Mouse (Mus musculus) MN1 (cell line): ENCODE results near the gene Olfr319.
"Not testable (repeated sequence)": the region's sequence is repeated elsewhere in the genome, so short reads cannot be mapped to it uniquely, and the experiment has no call there.

Source experiments
- DNase-seq: peaks from one replicate; pipeline ENCODE4 v3.0.0-alpha.2; 2016; ENCODE audit warnings: low spot score

The Olfr319 gene

DNA sequence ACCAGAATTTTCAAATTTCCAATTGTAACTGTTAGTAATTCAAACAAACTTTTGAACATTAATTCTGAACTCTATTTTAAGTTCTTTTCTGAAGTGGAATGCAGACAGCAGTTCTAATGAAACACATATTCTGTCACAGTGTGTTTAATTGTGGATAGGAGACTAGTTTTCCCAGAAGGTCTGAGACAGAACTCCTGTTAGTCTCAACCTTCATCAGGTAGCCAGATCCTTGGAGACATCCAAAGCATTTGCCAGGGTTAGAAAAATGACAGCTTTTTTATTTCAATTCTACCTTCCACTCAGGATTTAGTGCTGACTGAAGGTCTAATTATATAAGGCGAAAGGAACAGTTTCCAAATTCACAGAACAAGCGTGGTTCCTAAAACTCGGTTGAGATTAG is at the start of gene Olfr319:
Gene Olfr319, plus strand, starts transcription at position 301 of the 400 bp plus-strand sequence.
- no peak for DNase-seq

DNA sequence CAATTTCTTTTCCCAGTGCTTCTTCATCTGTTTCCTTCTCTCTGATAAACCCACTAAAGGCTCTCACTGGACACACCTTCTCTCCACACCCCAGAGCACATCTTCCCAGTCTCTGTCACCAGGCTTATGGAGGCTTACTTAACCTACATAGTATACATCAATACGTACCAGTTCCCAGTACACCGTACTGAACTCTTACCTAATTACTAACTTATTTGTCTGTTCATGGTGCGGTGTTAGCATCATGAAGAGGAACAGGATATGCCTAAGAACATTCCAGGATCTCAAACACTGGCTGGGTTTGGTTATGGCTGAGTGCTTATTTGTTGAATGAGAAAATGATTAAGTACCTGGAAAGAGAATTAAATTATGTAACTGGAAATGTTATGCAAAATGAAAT is 43.8 kb upstream of the Olfr319 start:
- DNase-seq = no peak

DNA sequence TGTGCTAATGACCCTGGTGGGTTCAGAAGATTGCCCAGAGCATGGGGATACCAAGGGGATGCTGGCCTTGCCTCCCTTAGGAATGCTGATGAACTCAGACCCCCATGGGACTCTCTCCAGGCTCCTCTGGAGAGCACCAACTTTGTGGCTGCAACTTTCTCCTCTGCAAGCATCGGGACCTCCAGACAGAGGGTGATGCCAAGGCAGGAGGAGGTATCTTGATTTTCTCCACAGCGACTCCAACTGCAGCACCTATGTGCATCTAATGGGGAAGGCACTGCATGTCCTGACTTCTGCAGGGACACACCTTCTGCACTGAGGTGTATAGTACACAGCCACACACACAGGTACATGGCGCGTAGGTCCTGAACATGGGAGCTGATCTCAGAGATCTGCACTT is 40.4 kb upstream of the Olfr319 start, which contains the start of gene Olfr322:
Gene Olfr322, plus strand, starts transcription at position 187 of the 400 bp plus-strand sequence.
- no peak for DNase-seq

DNA sequence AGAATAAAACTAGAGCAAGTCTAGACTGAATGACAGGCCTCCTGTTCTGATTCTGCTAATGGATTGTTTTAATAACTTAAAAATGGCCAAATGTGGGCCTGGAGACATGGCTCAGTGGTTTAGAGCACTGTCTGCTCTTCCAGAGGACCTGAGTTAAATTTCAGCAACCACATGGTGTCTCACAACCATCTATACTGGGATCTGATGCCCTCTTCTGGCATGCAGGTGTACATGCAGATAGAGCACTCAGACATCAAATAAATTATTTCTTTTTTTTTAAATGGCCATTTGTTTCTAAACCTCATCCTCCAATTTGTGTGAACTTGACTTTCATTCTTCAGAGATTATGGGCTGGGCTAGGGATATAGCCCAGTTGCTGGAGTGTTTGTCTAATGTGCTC is 29.7 kb upstream of the Olfr319 start:
- peak; percentile 2 for DNase-seq

DNA sequence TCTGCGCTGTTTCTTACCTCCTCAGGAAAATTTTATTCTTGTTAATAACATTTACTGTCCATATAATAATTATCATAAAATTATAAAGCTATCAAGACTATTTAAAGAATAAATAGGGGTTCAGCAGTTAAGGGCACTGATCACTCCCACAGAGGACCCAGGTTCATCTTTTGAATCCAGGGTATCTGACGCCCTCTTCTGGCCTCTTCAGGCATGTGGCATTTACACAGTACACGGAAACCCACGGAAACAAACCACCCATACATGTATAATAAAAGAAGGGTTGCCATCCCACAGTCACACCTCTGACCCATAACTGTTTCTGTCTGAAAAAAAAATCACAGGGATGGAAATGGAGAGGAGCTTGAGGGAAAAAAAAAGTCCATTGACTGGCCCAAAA is 27.1 kb upstream of the Olfr319 start:
- DNase-seq = peak; percentile 3

DNA sequence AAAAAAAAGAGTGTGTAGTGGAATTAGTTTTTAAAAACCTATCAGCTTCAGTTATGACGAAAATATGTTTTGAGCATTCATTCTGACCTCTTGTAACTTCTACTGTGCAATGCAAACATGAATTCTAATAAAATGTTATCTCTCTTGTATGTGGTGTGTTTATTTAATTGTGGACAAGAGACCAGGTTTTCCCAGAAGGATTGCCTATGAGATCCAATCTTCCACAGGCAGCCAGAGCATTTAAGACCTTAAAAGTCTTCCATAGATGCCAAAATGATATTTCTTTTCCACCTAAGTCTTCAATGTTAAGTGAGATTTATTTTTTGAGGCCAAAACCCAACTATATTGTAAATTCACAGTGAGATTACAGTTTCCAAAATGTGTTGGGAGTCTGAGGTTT is 18.2 kb upstream of the Olfr319 start, which contains the start of gene Olfr320:
Gene Olfr320, plus strand, starts transcription at position 301 of the 400 bp plus-strand sequence.
- peak; percentile 1 for DNase-seq

DNA sequence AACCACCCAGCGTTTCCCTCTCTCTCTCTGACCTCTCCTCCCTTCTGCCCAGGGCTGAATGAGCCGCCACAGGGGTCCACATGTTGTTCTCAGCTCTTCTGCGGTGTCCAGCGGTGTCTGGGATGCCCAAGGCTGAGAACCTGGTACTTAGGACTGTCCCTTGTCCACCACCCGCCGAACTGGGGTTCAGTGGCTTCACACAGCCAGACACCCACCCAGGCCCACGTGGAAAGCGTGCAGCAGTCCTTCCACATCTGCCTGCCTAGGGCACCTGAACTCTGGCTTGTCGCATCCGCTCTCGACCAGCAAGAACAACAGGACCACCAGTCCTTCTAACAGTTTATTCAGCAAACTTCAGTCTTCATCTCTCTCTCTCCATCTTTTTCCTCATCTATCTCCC is 10.1 kb downstream of the Olfr319 start:
- no peak for DNase-seq

DNA sequence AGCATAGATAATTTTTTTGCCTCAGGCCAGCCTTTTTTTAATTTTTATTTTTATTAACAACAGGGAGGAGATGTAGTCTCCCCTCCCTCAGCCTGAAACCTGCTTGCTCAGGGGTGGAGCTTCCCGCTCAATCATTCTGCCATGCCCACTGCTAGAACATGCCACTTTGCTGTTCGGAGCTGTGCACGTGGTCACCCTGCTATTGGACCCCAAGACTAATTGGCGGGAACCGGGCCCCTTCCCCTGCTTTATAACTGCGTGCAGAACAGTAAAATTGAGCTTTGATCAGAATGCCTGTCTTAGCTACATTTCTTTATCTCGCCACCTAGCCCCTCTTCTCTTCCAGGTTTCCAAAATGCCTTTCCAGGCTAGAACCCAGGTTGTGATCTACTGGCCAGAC is 18.8 kb downstream of the Olfr319 start:
- not testable (repeated sequence) for DNase-seq

DNA sequence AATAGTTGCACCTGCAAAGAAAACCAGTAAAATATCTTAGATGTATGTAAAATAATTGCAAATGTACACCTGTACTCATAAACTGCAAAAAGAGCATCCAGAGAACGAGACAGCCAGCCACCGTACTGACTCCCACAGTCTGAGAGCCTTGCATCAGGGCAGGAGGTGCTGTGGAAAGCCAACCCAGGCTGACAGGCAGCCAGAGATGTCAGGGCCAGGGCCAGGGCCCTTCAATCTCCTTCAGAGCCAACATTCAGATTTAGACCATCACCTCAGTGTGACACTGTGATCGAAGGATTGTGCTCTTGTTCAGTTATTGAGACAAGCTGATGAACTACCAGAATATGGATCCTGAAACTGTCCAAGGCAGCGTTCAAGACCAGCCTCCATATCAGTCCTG is 20.7 kb downstream of the Olfr319 start:
- DNase-seq = peak; percentile 6

DNA sequence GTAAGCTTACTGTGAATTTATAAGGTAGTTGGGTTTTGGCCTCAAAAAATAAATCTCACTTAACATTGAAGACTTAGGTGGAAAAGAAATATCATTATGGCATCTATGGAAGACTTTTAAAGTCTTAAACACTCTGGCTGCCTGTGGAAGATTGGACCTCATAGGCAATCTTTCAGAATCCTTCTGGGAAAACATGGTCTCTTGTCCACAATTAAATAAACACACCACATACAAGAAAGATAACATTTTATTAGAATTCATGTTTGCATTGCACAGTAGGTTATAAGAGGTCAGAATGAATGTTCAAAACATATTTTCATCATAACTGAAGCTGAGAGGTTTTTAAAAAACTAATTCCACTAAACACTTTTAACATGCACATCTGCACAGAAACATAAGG is 25.0 kb downstream of the Olfr319 start, which contains the start of gene Olfr318:
Gene Olfr318, minus strand, starts transcription at position 101 of the 400 bp plus-strand sequence.
- DNase-seq = no peak

DNA sequence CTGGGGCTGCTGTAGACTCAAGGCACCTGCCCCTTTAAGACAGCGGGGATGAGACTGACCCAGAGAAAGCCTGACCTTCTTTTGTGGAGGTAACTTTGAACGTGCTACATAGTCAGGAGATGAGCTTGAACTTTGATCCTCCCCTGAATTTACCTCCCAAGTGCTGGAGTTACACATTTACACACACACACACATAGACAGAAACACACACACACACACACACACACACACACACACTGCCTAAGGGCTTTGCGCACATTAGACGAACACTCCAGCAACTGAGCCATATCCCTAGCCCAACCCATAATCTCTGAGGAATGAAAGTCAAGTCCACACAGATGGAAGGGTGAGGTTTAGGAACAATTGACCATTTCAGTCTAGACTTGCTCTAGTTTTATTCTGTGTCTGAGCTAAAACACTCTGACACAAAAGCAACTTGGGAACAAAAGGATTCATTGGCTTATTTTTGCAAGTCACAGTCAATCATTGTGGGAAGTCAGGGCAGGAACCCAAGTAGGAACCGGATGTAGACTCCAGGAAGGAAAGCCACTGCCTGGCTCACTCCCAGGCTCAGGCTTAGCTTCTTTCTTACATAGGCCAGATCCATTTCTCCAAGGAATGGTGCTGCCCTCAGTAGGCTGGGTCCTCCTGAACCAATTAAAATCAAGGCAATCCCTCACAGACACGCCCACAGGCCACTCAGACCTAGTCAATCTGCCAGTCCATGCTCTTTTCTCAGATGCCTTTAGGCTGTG is 29.1 kb downstream of the Olfr319 start:
- not testable (repeated sequence) for DNase-seq

DNA sequence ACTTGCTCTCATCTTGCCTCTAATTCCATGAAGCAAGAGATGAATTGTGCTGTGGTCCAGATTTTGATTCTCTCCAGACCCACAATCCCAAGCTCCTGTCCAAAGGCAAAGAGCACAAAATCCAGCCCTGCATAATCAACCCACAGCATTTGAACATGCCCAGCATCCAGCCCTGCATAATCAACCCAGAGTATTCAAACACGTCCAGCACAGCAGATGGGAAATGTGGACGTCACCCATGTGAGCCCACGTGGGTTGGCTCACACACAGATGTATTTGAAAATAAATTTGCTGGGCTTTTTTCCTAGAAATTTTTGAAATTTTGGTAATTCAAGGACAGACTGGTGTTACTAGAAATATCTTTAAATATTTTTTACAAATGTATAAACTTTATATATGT is 34.4 kb downstream of the Olfr319 start:
- DNase-seq = no peak

DNA sequence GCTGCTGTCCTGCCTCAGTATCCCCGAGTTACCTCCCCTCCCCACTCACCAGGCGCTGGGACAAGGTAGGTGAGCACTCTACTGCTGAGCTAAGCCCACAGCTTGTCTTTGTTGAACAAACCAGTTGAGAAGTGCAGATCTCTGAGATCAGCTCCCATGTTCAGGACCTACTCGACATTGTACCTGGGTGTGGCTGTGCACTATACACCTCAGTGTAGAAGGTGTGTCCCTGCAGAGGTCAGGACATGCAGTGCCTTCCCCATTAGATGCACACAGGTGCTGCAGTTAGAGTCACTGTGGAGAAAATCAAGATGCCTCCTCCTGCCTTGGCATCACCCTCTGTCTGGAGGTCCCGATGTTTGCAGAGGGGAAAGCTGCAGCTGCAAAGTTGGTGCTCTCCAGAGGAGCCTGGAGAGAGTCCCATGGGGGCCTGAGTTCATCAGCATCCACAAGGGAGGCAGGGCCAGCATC is 39.9 kb downstream of the Olfr319 start, which contains the start of gene Olfr317:
Gene Olfr317, minus strand, starts transcription at position 421 of the 471 bp plus-strand sequence.
- no peak for DNase-seq

DNA sequence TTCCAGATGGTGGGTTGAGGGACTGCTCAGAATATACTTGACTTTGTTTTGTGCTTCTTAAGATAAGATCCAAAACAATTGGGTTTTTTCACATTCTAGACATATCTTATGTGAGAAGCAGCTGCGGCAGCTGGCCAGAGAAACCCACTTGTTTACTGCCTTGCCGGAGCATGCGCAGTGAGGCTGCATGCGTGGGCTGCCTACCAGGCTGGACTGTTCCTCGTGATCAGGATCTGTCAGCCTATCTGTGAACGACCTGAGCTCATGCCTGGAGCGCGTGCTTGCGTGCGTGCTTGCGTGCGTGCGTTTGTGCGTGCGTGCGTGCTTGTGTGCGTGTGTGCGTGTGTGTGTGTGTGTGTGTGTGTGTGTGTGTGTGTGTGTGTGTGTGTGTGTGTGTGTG is 52.1 kb downstream of the Olfr319 start:
- DNase-seq = not testable (repeated sequence)

DNA sequence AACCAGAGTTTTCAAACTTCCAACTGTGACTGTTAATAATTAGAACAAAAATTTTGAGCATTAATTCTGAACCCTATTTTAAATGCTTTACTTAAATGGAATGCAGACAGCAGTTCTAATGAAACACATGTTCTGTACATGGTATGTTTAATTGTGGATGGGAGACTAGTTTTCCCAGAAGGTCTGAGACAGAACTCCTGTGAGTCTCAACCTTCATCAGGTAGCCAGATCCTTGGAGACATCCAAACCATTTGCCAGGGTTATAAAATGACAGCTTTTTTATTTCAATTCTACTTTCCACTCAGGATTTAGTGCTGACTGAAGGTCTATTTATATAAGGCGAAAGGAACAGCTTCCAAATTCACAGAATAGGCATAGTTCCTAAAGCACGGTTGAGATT is 53.5 kb downstream of the Olfr319 start, which contains the start of gene Olfr316:
Gene Olfr316, plus strand, starts transcription at position 301 of the 400 bp plus-strand sequence.
- no peak for DNase-seq
